8 mouse cellular contexts compared by ENCODE assay signal in the genomic region with DNA sequence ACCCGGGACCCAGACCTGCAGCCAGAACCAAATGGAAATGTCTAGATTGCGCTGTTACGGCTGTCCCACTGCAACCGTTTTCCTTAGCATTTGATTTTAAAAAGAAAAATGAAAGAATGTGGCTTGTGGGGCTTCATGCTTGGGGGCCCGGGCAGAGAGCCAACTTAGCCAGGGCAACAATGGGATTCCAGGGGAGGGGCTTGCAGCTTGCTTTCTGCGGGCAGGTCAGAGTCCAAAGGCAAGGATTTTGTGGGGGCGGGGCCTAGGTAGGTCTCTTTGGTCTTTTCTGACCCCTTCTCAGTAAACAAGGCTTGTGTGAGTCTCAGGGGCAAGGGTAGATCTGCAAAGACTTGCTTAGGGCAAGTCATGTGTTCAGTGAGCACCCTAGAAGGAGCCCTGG.
DNase-seq lines count a peak whose midpoint lies in the region; ATAC-seq and TF ChIP-seq lines count a peak whose summit lies in the region.

No protein-coding gene starts in this region.

- 5% methylated on average over 7 of the region's 7 CpGs for WGBS in lung, embryonic 16.5 days
- WGBS in forebrain, embryonic 16.5 days: 2% methylated on average over 7 of the region's 7 CpGs
- 11% methylated on average over 7 of the region's 7 CpGs for WGBS in neural tube, embryonic 14.5 days
- 7% methylated on average over 7 of the region's 7 CpGs for WGBS in cerebellum, adult 2 months

- no peak for DNase-seq in lung, postnatal 25 days (ENCODE audit: low spot score)
- peak; percentile 92 to 93 for DNase-seq in kidney, postnatal 25 days
- DNase-seq in thymus, postnatal 10 days (ENCODE audit: low spot score in 2 of 2): no peak
- no peak for DNase-seq in layer of hippocampus, adult 18-20 months (ENCODE audit: low spot score in 2 of 2)
- DNase-seq in cerebellum, adult 2 months: no peak

- peak overlapping the region; percentile 19 for H3K27ac ChIP-seq in lung, embryonic 16.5 days (ENCODE audit: low read length)
- H3K27ac ChIP-seq in forebrain, embryonic 16.5 days (ENCODE audit: low read length): no peak overlapping the region
- H3K27ac ChIP-seq in neural tube, embryonic 14.5 days (ENCODE audit: low read depth, low read length): no peak overlapping the region
- no peak overlapping the region for H3K27ac ChIP-seq in cerebellum, adult 2 months (ENCODE audit: insufficient read depth, low read length)

- no peaks in the 10 kb centered on the region for H3K36me3 ChIP-seq in lung, embryonic 16.5 days (ENCODE audit: control insufficient read depth, insufficient read depth, low read length)
- H3K36me3 ChIP-seq in forebrain, embryonic 16.5 days (ENCODE audit: control insufficient read depth, insufficient read depth): no peaks in the 10 kb centered on the region
- H3K36me3 ChIP-seq in neural tube, embryonic 14.5 days (ENCODE audit: control insufficient read depth, insufficient read depth, low read length): no peaks in the 10 kb centered on the region

- no peak for TF ChIP-seq POLR2A in cerebellum, adult 2 months (IDR thresholded peaks at IDR 0.05; ENCODE audit: borderline replicate concordance, insufficient read depth, low read length)

- peak overlapping the region; percentile 69; the same call in 1 of the 2 replicates for H3K9ac ChIP-seq in lung, embryonic 16.5 days (ENCODE audit: low read length)
- H3K9ac ChIP-seq in forebrain, embryonic 16.5 days (replicated peaks; ENCODE audit: low read depth, low read length): no peak overlapping the region
- no peak overlapping the region for H3K9ac ChIP-seq in neural tube, embryonic 14.5 days (replicated peaks; ENCODE audit: low read depth, low read length)

- TF ChIP-seq CTCF in cerebellum, adult 2 months (IDR thresholded peaks at IDR 0.05; ENCODE audit: borderline replicate concordance, insufficient read depth, low read depth, low read length): no peak

- no peaks in the 10 kb centered on the region for H3K9me3 ChIP-seq in lung, embryonic 16.5 days (ENCODE audit: control insufficient read depth, low read length)
- H3K9me3 ChIP-seq in forebrain, embryonic 16.5 days (ENCODE audit: control insufficient read depth, low read length): no peaks in the 10 kb centered on the region
- H3K9me3 ChIP-seq in neural tube, embryonic 14.5 days (ENCODE audit: control insufficient read depth, low read length): no peaks in the 10 kb centered on the region

- H3K27me3 ChIP-seq in lung, embryonic 16.5 days (ENCODE audit: control insufficient read depth, insufficient read depth, low read depth, low read length): no peaks in the 10 kb centered on the region
- H3K27me3 ChIP-seq in forebrain, embryonic 16.5 days (replicated peaks; ENCODE audit: control insufficient read depth, insufficient read depth, low read length): peaks cover 16% of the 10 kb centered on the region
- peaks cover 18% of the 10 kb centered on the region for H3K27me3 ChIP-seq in neural tube, embryonic 14.5 days (ENCODE audit: control insufficient read depth, insufficient read depth, low read length)
- peaks cover 3% of the 10 kb centered on the region; the same call in 1 of the 2 replicates for H3K27me3 ChIP-seq in cerebellum, adult 2 months (ENCODE audit: control insufficient read depth, insufficient read depth, low read length)

- peak overlapping the region; percentile 68 for H3K4me3 ChIP-seq in lung, embryonic 16.5 days (ENCODE audit: low read length)
- no peak overlapping the region for H3K4me3 ChIP-seq in forebrain, embryonic 16.5 days (replicated peaks; ENCODE audit: low read length)
- no peak overlapping the region for H3K4me3 ChIP-seq in neural tube, embryonic 14.5 days (ENCODE audit: low read depth, low read length)
- H3K4me3 ChIP-seq in cerebellum, adult 2 months (replicated peaks; ENCODE audit: insufficient read depth, low read depth, low read length): no peak overlapping the region

- H3K4me1 ChIP-seq in lung, embryonic 16.5 days (replicated peaks; ENCODE audit: control insufficient read depth, insufficient read depth, low read length): peaks cover 14% of the 10 kb centered on the region
- peaks cover 18% of the 10 kb centered on the region for H3K4me1 ChIP-seq in forebrain, embryonic 16.5 days (replicated peaks; ENCODE audit: control insufficient read depth, insufficient read depth, low read length)
- 0 out of 2 replicates have a peak, but pooled peaks cover 5% of the 10 kb centered on the region for H3K4me1 ChIP-seq in neural tube, embryonic 14.5 days (ENCODE audit: control insufficient read depth, insufficient read depth, low read length)
- no peaks in the 10 kb centered on the region for H3K4me1 ChIP-seq in cerebellum, adult 2 months (ENCODE audit: control insufficient read depth, insufficient read depth, low read length)

- no peak for ATAC-seq in lung, embryonic 16.5 days (ENCODE audit: low read depth)
- ATAC-seq in forebrain, embryonic 16.5 days: no peak
- no peak for ATAC-seq in neural tube, embryonic 14.5 days (ENCODE audit: low read depth)

- peak overlapping the region; percentile 100 for H3K4me2 ChIP-seq in lung, embryonic 16.5 days (ENCODE audit: low read depth, low read length)
- peak overlapping the region; percentile 13; the same call in 1 of the 2 replicates for H3K4me2 ChIP-seq in forebrain, embryonic 16.5 days (ENCODE audit: low read length)
- 0 out of 2 replicates have a peak overlapping the region, but pooled peaks have one; percentile 99 for H3K4me2 ChIP-seq in neural tube, embryonic 14.5 days (ENCODE audit: low read depth, low read length)

Comparison
In these comparisons a context has a peak if more than half of its experiments do, and no peak if none do; other contexts are left out.
1. H3K4me2 ChIP-seq: peak in every context shown above with its lines; median percentile 100 in lung, embryonic 16.5 days; 99 in neural tube, embryonic 14.5 days; 13 in forebrain, embryonic 16.5 days.
2. DNase-seq: peak in kidney, postnatal 25 days (2 of 2); none in lung, postnatal 25 days (single experiment), thymus, postnatal 10 days (0 of 2), layer of hippocampus, adult 18-20 months (0 of 2) and cerebellum, adult 2 months (0 of 2).